Mouse (Mus musculus): ENCODE measurements around the gene Rlim.

The Rlim gene

GRCm38 (mm10) chrX:103981169-103981689 lies at the start of gene Rlim:
Gene Rlim, minus strand, starts transcription at chrX:103981284.
- peak; percentile 95 for DNase-seq

GRCm38 (mm10) chrX:104017196-104017595 lies 36.1 kb upstream of the Rlim start:
- DNase-seq = peak; percentile 27 to 43

GRCm38 (mm10) chrX:104015048-104015447 lies 34.0 kb upstream of the Rlim start:
- DNase-seq = peak in 1 of 2 experiments; percentile 40

DNA sequence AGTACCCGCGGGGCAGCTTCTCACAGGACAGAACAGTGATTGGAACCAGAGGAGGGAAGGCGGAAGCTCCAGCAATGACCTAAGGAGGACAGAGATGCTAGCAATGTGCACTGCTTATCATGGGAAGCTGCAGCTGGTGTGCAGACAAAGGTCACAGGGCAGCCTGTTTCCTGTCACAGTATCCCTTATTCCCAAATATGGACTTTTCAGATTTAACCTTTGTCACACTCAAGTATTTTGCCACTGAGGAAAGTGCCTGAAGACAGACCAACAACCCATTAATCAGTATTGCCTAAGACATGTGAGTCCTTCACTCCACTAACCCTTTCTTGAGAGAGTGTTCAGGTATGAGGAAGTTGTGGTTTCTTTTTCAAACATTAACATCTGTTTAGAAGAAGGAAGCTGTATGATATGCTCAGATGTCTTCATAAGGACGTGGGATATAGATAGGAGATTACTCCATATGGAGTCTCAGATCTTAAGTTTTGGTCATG lies 32.3 kb upstream of the Rlim start:
- peak in 1 of 2 experiments; percentile 12 for DNase-seq

GRCm38 (mm10) chrX:103994741-103995140 lies 13.7 kb upstream of the Rlim start:
- no peak for DNase-seq

DNA sequence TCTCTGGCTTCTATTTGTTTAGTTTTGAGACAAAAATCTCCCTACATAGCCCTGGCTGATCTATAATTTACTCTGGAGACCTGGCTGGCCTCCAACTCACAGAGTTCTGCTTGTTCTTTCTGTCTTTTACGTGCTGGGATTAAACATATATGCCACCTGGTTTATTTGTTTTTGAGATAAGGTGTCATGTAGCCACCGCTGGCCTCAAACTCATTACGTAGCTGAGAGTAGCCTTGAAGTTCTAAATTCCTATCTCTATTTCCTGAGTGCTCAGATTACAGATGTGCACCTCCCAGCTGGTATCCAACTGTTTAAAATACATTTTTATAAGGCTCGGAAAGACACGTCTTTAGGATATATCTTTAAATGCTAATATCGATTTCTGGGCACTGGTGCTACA lies 12.8 kb upstream of the Rlim start:
- DNase-seq = no peak

- peak; percentile 8 to 25 for DNase-seq
Measured at GRCm38 (mm10) chrX:103991702-103992101, 10.6 kb upstream of the Rlim start.

DNA sequence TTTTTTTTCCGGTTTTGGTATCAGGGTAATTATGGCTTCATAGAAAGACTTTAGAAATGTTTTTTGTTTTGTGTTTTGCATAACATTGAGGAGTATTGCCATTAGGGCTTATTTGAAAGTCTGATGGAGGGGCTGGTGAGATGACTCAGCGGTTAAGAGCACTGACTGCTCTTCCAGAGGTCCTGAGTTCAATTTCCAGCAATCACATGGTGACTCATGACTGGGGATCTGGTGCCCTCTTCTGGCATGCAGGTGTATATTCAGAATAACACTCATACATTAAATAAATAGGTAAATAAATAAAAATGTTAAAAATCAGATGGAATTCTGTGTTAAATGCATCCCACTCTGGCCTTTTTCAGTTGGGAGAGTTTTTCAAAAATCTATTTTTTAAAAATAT lies 9.3 kb upstream of the Rlim start:
- peak; percentile 13 to 47 for DNase-seq

DNA sequence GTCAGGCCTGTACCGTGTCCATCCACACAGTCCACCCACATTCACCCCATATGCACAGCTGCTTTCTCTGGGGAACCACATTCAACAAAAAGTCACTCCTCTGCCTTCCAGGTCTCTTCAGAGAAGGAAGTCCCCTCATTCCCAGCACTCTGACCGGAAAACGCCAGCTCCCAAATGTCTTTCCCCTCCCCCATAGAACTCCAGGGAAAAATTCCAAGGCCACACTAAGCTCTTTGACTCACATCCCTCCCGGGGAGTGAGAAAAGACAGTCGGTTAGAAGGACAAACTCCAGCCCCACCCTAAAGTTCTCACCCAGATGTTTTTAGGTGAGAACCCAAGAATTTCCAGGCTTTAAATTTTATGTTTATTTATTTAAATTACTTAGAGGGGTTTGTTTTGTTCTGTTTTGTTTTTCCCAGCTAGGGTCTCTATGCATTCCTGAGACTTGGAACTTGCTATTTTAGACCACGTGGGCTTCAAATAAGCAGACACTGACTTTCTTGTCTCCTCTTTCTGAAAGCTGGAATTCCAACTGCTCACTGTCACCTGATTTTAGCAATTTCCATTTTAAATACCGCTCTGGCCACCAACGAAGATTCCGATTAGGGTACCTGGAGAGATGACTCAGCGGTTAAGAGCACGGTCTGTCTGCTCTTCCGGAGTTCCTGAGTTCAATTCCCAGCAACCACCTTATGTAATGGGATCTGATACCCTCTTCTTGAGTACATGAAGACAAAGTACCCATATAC lies 6.3 kb upstream of the Rlim start:
- no peak for DNase-seq

DNA sequence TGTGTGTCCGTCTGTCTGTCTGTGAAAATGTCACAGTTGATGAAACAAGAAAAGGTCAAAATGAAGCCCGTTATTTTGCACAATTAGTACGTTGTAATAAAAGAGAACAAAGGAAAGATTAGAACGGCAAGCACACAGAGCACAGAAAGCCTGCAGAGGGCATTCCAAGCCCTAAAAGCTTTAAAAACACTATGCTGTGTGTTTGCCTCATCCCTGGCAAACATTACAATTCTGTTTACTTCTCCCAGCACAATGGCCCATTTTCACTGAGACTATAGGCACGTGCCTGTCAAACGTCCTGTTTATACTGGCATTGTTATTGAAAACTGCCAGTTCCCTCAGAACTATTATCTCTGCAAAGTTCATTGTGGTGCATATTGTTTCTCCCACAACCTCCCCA lies 5.1 kb upstream of the Rlim start:
- no peak for DNase-seq

- DNase-seq = no peak
Measured at GRCm38 (mm10) chrX:103984992-103985391, 3.9 kb upstream of the Rlim start.

GRCm38 (mm10) chrX:103981806-103982205 lies 722 bp upstream of the Rlim start:
- DNase-seq = no peak

DNA sequence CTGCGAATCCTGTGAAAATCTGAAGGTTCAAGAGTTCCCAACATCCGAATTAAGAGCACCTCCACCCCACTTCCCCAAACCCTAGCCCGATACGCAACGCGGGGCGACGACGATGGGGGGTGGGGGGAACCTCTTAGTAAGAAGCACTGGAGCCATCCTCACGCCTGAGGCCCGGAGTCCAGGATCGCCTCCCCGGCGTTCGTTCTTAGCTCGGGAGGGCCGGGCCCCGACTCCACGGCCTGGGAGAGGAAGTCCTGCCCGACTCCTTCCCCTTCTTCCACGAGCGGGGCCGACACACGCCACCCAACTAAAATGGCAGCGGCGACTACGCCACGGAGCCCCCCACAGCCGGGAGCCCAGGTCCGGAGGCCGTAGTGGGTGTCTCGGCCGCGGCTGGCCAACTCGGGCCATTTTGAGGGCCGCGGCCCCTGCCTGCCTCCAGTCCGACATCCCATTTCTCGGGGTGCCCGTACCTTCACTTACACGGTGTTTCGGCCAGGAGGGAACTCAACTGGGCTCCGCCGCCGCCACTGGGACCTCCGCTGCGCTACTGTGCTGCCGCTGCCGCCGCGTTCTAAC lies 405 bp downstream of the Rlim start:
- peak; percentile 15 to 20 for DNase-seq

DNA sequence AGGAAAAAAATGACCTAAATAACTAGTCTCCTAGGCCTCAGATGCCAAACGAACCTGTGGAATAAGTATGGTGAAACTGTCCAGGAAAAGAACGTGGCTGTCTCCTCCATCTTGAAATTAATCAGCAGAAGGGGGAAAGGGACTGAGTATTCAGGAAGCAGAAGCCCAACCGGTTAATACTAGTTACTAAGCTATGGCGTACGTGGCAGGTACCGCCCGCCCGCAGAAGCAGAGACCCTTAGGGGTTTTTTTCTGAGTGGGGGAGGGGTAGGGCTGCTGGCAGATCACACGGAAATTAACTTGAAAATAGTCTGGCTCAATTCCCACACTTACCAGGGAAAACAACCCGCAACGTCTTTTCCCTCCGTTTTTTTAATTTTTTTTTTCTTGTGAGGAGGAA lies 1.0 kb downstream of the Rlim start:
- DNase-seq = peak in 1 of 2 experiments; percentile 12

- no peak for DNase-seq
Measured at GRCm38 (mm10) chrX:103939701-103940100, 41.4 kb downstream of the Rlim start.

DNA sequence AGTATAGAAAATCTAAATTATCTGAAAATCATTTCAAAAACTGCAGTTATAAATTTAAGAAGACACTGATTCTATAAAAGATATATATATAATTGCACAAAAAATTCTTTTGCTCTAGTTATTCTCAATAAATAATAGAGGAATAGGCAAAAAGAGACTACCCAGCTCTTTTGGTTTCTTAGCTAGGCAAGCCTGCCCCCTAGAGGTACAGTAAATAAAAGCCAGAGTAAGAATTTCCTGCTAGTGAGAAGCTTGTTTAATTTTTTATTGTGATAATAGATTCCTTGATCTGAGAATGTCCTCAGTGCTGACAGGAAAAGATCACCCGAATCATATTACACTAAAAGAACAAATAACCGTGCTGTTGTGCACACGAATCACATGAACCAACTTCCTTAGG lies 43.8 kb downstream of the Rlim start:
- no peak for DNase-seq

DNA sequence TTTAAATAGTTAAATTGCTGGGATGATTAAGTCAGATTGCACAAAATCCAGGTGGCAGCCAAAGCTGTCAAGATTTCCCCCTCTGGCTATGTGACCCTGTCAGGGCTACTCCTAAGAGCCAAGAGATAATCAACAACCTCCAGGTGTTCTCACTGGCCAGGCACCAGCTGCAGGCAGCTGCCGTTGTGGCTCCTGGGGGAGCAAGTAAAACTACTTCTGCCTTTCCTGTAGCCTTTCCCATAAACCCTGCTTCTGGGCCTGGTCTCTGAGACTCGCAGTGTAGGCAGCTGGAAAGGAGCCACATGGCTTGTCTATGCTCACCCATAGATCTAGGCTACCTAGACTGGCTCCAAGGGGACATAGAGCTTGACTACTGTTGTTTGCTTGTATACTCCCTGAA lies 58.6 kb downstream of the Rlim start:
- no peak for DNase-seq

- DNase-seq = peak; percentile 11 to 16
Measured at GRCm38 (mm10) chrX:103918954-103919353, 62.1 kb downstream of the Rlim start.

GRCm38 (mm10) chrX:103914790-103915189 lies 66.3 kb downstream of the Rlim start:
- peak; percentile 6 to 29 for DNase-seq

Data from lung, adult 18-20 months (tissue).